Mouse (Mus musculus) ES-Bruce4 (cell line): ENCODE measurements around the gene Spaca7. TPM values are rescaled to one million over a fixed set of nuclear protein-coding genes. Genes with fewer than 3 reads are reported as not detected.
A peak's percentile ranks its signal among the peaks of the same experiment; 100 is the strongest.

Experiments
- H3K27ac ChIP-seq: 2 replicates; pipeline ENCODE4 v1.5.1; 2012; ENCODE audit warnings: low read length, inconsistent platforms; ENCODE audit not compliant: insufficient read depth
- H3K27me3 ChIP-seq: 2 replicates; pipeline ENCODE4 v1.6.1; 2012; ENCODE audit warnings: mild to moderate bottlenecking, low read length, inconsistent platforms; ENCODE audit not compliant: control insufficient read depth, poor library complexity, insufficient read depth, severe bottlenecking
- H3K36me3 ChIP-seq: 2 replicates; pipeline ENCODE4 v1.6.1; 2012; ENCODE audit warnings: inconsistent platforms, mild to moderate bottlenecking, low read length, moderate library complexity; ENCODE audit not compliant: control insufficient read depth, poor library complexity, insufficient read depth, severe bottlenecking
- H3K4me1 ChIP-seq: one replicate; pipeline ENCODE4 v1.8.1; 2011; ENCODE audit warnings: low read length; ENCODE audit not compliant: control insufficient read depth, insufficient read depth
- H3K4me3 ChIP-seq: 2 replicates; pipeline ENCODE4 v1.5.1; 2011; ENCODE audit warnings: low read depth, mild to moderate bottlenecking, low read length
- H3K9ac ChIP-seq: 2 replicates; pipeline ENCODE4 v1.6.1; 2012; ENCODE audit warnings: low read depth, mild to moderate bottlenecking, inconsistent platforms; ENCODE audit not compliant: poor library complexity, severe bottlenecking
- H3K9me3 ChIP-seq: replicated peaks from 2 replicates; pipeline ENCODE4 v1.6.1; 2012; ENCODE audit warnings: mild to moderate bottlenecking, low read length, inconsistent platforms; ENCODE audit not compliant: control insufficient read depth, poor library complexity, insufficient read depth, severe bottlenecking
- CTCF ChIP-seq: IDR thresholded peaks from one replicate; pipeline ENCODE4 v1.8.1; 2011; ENCODE audit warnings: low read depth, low read length
- EP300 ChIP-seq: IDR thresholded peaks from 2 replicates; pipeline ENCODE4 v1.6.1; 2011; ENCODE audit warnings: low read depth, low read length; ENCODE audit not compliant: insufficient read depth
- POLR2A ChIP-seq: IDR thresholded peaks from one replicate; pipeline ENCODE4 v1.8.1; 2011; ENCODE audit warnings: low read length; ENCODE audit not compliant: insufficient read depth
- polyA plus RNA-seq: library from polyadenylated mRNA; stranded (reverse); fragments of >200 nt; gene quantifications from 2 replicates; pipeline ENCODE4 v1.2.4, GENCODE M21; 2011; ENCODE audit warnings: low read depth; ENCODE audit not compliant: missing spikeins, insufficient read depth, insufficient read length

Gene Spaca7
- polyA plus RNA-seq, 1 experiment, result not detected

DNA sequence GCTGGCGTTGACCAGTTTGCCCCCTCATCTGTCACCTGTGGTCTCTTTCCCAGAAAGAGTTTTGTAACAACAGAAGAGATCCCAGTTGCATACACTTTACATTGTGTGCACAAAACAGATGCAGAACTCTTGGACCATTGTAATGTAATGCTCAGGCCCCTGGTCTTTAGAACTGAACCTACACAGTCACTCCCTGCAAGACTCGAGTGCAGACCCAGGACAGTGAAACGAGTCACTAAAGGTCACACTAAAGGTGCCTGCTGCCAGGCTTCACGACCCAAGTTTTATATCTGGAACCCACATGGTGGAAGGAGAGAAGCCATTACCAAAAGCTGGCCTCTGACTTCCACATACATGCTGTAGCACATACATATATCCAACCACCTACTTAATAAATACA is 27.2 kb upstream of the Spaca7 start:
- Histone ChIP-seq H3K27me3 (no peaks in the 10 kb centered on the region), H3K27ac (peak overlapping the region; percentile 98), H3K9me3 (peaks cover under 1% of the 10 kb centered on the region; the same call in 1 of the 2 replicates), H3K4me1 (peaks cover 9% of the 10 kb centered on the region), H3K4me3 (no peak overlapping the region), H3K36me3 (no peaks in the 10 kb centered on the region), H3K9ac (no peak overlapping the region)
- TF ChIP-seq POLR2A (no peak), EP300 (peak; percentile 68; the same call in 1 of the 2 replicates)

- Histone ChIP-seq H3K9ac (peak overlapping the region; percentile 65; the same call in 1 of the 2 replicates), H3K4me1 (peaks cover 9% of the 10 kb centered on the region), H3K9me3 (peaks cover 10% of the 10 kb centered on the region), H3K36me3 (no peaks in the 10 kb centered on the region), H3K27ac (peak overlapping the region; percentile 15), H3K27me3 (no peaks in the 10 kb centered on the region), H3K4me3 (no peak overlapping the region)
- no peak for TF ChIP-seq POLR2A
- TF ChIP-seq CTCF, result no peak
- 0 out of 2 replicates have a peak, but pooled peaks have one; percentile 42 for TF ChIP-seq EP300
Observed at GRCm38 (mm10) chr8:12547466-12548220, 25.2 kb upstream of the Spaca7 start.

GRCm38 (mm10) chr8:12548255-12548654 is 24.6 kb upstream of the Spaca7 start:
- H3K27ac ChIP-seq, result peak overlapping the region; percentile 15

GRCm38 (mm10) chr8:12548680-12549079 is 24.1 kb upstream of the Spaca7 start:
- H3K9me3 ChIP-seq, result peaks cover 10% of the 10 kb centered on the region
- TF ChIP-seq CTCF (no peak), POLR2A (no peak), EP300 (no peak)
- H3K36me3 ChIP-seq, result no peaks in the 10 kb centered on the region
- peaks cover 9% of the 10 kb centered on the region for H3K4me1 ChIP-seq
- no peak overlapping the region for H3K4me3 ChIP-seq
- no peaks in the 10 kb centered on the region for H3K27me3 ChIP-seq
- peak overlapping the region; percentile 65 for H3K9ac ChIP-seq
- H3K27ac ChIP-seq, result 0 out of 2 replicates have a peak overlapping the region, but pooled peaks have one; percentile 7

More at GRCm38 (mm10) chr8:12548255-12548654, 24.6 kb upstream of the Spaca7 start:
- peak overlapping the region; percentile 65 for H3K9ac ChIP-seq
- no peaks in the 10 kb centered on the region for H3K27me3 ChIP-seq
- H3K9me3 ChIP-seq, result peaks cover 10% of the 10 kb centered on the region
- no peaks in the 10 kb centered on the region for H3K36me3 ChIP-seq
- TF ChIP-seq POLR2A, result no peak
- no peak for TF ChIP-seq CTCF
- no peak for TF ChIP-seq EP300
- peak overlapping the region; percentile 19; the same call in 1 of the 2 replicates for H3K4me3 ChIP-seq
- peaks cover 9% of the 10 kb centered on the region for H3K4me1 ChIP-seq

- Histone ChIP-seq H3K4me3 (no peak overlapping the region), H3K27me3 (no peaks in the 10 kb centered on the region), H3K36me3 (no peaks in the 10 kb centered on the region), H3K9me3 (peaks cover 10% of the 10 kb centered on the region), H3K27ac (no peak overlapping the region), H3K9ac (no peak overlapping the region), H3K4me1 (no peaks in the 10 kb centered on the region)
- TF ChIP-seq EP300 (no peak), CTCF (peak; percentile 82)
Observed at GRCm38 (mm10) chr8:12555515-12556145, 17.2 kb upstream of the Spaca7 start.

- TF ChIP-seq EP300 (no peak), POLR2A (no peak), CTCF (no peak)
- no peaks in the 10 kb centered on the region for H3K27me3 ChIP-seq
- H3K36me3 ChIP-seq, result no peaks in the 10 kb centered on the region
- no peak overlapping the region for H3K4me3 ChIP-seq
- H3K4me1 ChIP-seq, result no peaks in the 10 kb centered on the region
- H3K9me3 ChIP-seq, result no peaks in the 10 kb centered on the region
- no peak overlapping the region for H3K27ac ChIP-seq
- H3K9ac ChIP-seq, result no peak overlapping the region
Observed at GRCm38 (mm10) chr8:12558786-12559185, 14.0 kb upstream of the Spaca7 start.
